32 mouse cellular contexts compared by ENCODE assay signal in the genomic region with DNA sequence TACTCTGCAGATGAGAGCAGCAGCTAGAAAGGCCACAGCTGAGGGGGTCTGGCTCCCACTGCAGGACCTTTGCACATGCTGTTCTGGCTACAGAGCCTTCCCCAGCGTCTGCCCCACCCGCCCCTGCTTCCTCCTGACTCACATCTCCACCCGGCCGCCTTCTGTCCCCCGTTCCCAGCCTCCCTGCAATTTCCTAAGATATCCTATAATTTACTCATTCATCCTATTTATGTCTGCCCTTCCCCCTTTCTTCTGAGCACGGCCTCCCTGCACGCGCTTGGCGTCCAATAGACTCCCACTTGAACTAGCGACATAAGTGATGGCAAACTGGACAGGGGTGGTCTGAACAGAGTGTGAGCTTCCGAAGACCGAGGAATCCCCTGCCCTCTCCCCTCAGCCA. TPM values are rescaled to one million over a fixed set of nuclear protein-coding genes. Genes with fewer than 3 reads are reported as not detected.
DNase-seq lines count a peak whose midpoint lies in the region; ATAC-seq lines count a peak whose summit lies in the region.
"Had no signal": no experiment of that assay in that cellular context is flagged by ENCODE, and none has a peak within 500 bp of the region (broad histone marks: within the 10 kb centered on the region; RNA-seq: fewer than 3 reads in every experiment).

No protein-coding gene starts in this region.

- peaks cover 41% of the 10 kb centered on the region for H3K27me3 ChIP-seq in neural tube, embryonic 13.5 days
- H3K27me3 ChIP-seq in neural tube, embryonic 15.5 days (replicated peaks) = peaks cover 39% of the 10 kb centered on the region

- no peak for DNase-seq in frontal cortex, postnatal 10 days (ENCODE audit: low spot score in 2 of 2)
- DNase-seq in layer of hippocampus, adult 9-11 months = peak; percentile 56
- DNase-seq in layer of hippocampus, adult 11-12 months (ENCODE audit: low spot score) = no peak
- DNase-seq in right cerebral cortex, postnatal 36 days (ENCODE audit: low spot score in 2 of 2) = peak; percentile 58 to 61
- no peak for DNase-seq in embryo, embryonic 9.5 days (ENCODE audit: extremely low spot score)
- DNase-seq: adrenal gland, adult 2 months; cerebellum, adult 2 months; forebrain, postnatal 0 days; gastrocnemius, postnatal 10 days; kidney, adult 9 months; kidney, postnatal 10 days; lung, embryonic 14.5 days; lung, postnatal 14 days; thymus, adult 2 months; thymus, postnatal 36 days had no signal

- H3K4me3 ChIP-seq in neural tube, embryonic 13.5 days = no peak overlapping the region
- H3K4me3 ChIP-seq in neural tube, embryonic 15.5 days (replicated peaks) = no peak overlapping the region
- H3K4me3 ChIP-seq: embryonic facial prominence, embryonic 10.5 days; embryonic facial prominence, embryonic 15.5 days; forebrain, embryonic 12.5 days; heart, embryonic 13.5 days; limb, embryonic 12.5 days; liver, embryonic 15.5 days; midbrain, embryonic 10.5 days; myocyte; neural tube, embryonic 12.5 days had no signal

- 0 out of 2 replicates have a peak overlapping the region, but pooled peaks have one; percentile 3 for H3K9ac ChIP-seq in neural tube, embryonic 13.5 days
- no peak overlapping the region for H3K9ac ChIP-seq in neural tube, embryonic 15.5 days (replicated peaks)
- H3K9ac ChIP-seq: embryonic facial prominence, embryonic 15.5 days; forebrain, embryonic 12.5 days; forebrain, postnatal 0 days; hindbrain, embryonic 14.5 days; limb, embryonic 12.5 days; liver, embryonic 15.5 days; lung, embryonic 14.5 days; neural tube, embryonic 12.5 days had no signal

- 73% methylated on average over 12 of the region's 12 CpGs for WGBS in neural tube, embryonic 13.5 days
- WGBS in neural tube, embryonic 15.5 days = 75% methylated on average over 12 of the region's 12 CpGs

- peak; percentile 36; the same call in 1 of the 2 replicates for ATAC-seq in frontal cortex, adult (ENCODE audit: low TSS enrichment)
- ATAC-seq in neural tube, embryonic 13.5 days (ENCODE audit: low read depth) = no peak
- ATAC-seq in neural tube, embryonic 15.5 days (ENCODE audit: low FRiP score) = no peak
- ATAC-seq: activated CD4-positive, CD25-positive, alpha-beta regulatory T cell, adult 4 months; intestine, postnatal 0 days had no signal

- H3K4me2 ChIP-seq in neural tube, embryonic 13.5 days = no peak overlapping the region
- H3K4me2 ChIP-seq in neural tube, embryonic 15.5 days = no peak overlapping the region
- H3K4me2 ChIP-seq: embryonic facial prominence, embryonic 15.5 days; forebrain, embryonic 12.5 days; heart, embryonic 13.5 days; hindbrain, embryonic 14.5 days; limb, embryonic 12.5 days; liver, embryonic 15.5 days; lung, embryonic 14.5 days; neural tube, embryonic 12.5 days had no signal

- no peak overlapping the region for H3K27ac ChIP-seq in neural tube, embryonic 13.5 days (replicated peaks)
- H3K27ac ChIP-seq in neural tube, embryonic 15.5 days (replicated peaks) = no peak overlapping the region
- H3K27ac ChIP-seq: embryonic facial prominence, embryonic 10.5 days; embryonic facial prominence, embryonic 15.5 days; forebrain, embryonic 12.5 days; heart, embryonic 13.5 days; hindbrain, embryonic 14.5 days; limb, embryonic 12.5 days; liver, embryonic 15.5 days; midbrain, embryonic 10.5 days; neural tube, embryonic 12.5 days had no signal

- H3K4me1 ChIP-seq in neural tube, embryonic 13.5 days (replicated peaks) = peaks cover 13% of the 10 kb centered on the region
- peaks cover 28% of the 10 kb centered on the region for H3K4me1 ChIP-seq in neural tube, embryonic 15.5 days

- H3K9me3 ChIP-seq in neural tube, embryonic 13.5 days = no peaks in the 10 kb centered on the region
- no peaks in the 10 kb centered on the region for H3K9me3 ChIP-seq in neural tube, embryonic 15.5 days (replicated peaks)
- H3K9me3 ChIP-seq: embryonic facial prominence, embryonic 10.5 days; embryonic facial prominence, embryonic 15.5 days; forebrain, embryonic 12.5 days; heart, embryonic 13.5 days; limb, embryonic 12.5 days; liver, embryonic 15.5 days; midbrain, embryonic 10.5 days; neural tube, embryonic 12.5 days had no signal

- H3K36me3 ChIP-seq in neural tube, embryonic 13.5 days = 0 out of 2 replicates have a peak, but pooled peaks cover 7% of the 10 kb centered on the region
- H3K36me3 ChIP-seq in neural tube, embryonic 15.5 days = no peaks in the 10 kb centered on the region
- H3K36me3 ChIP-seq: embryonic facial prominence, embryonic 15.5 days; liver, embryonic 15.5 days had no signal

RNA-seq across cellular contexts. Expression of a gene that starts 1.9 kb away (rescaled TPM):
- polyA plus RNA-seq in neural tube, embryonic 13.5 days (2015; fragmentation: Nextera tagmentation; extraction: Ambion mirVana) = 2.3 and 3.2 TPM in 2 replicates
- 14.6 and 18.6 TPM in 2 replicates for polyA plus RNA-seq in neural tube, embryonic 15.5 days (2015; fragmentation: Nextera tagmentation; extraction: Ambion mirVana)
- polyA plus RNA-seq: activated CD4-positive, CD25-positive, alpha-beta regulatory T cell, adult 4 months; gonadal fat pad, adult 2 months; liver, embryonic 15.5 days had no signal

RNA-seq across cellular contexts. Expression of a gene that starts 9.3 kb away (rescaled TPM):
- polyA plus RNA-seq in neural tube, embryonic 13.5 days (2015; fragmentation: Nextera tagmentation; extraction: Ambion mirVana) = 199 and 218 TPM in 2 replicates
- polyA plus RNA-seq in neural tube, embryonic 15.5 days (2015; fragmentation: Nextera tagmentation; extraction: Ambion mirVana) = 226 and 240 TPM in 2 replicates

RNA-seq across cellular contexts. Expression of a gene that starts 9.3 kb away (rescaled TPM):
- polyA plus RNA-seq in neural tube, embryonic 13.5 days (2015; fragmentation: Nextera tagmentation; extraction: Ambion mirVana) = 62.0 and 66.2 TPM in 2 replicates
- polyA plus RNA-seq in neural tube, embryonic 15.5 days (2015; fragmentation: Nextera tagmentation; extraction: Ambion mirVana) = 78.6 and 84.1 TPM in 2 replicates

RNA-seq across cellular contexts. Expression of a gene that starts 19.3 kb away (rescaled TPM):
- polyA plus RNA-seq in neural tube, embryonic 13.5 days (2015; fragmentation: Nextera tagmentation; extraction: Ambion mirVana) = 1,173 and 1,183 TPM in 2 replicates
- 1,221 and 1,325 TPM in 2 replicates for polyA plus RNA-seq in neural tube, embryonic 15.5 days (2015; fragmentation: Nextera tagmentation; extraction: Ambion mirVana)

RNA-seq across cellular contexts. Expression of a gene that starts 25.9 kb away (rescaled TPM):
- 0.08 and 0.31 TPM in 2 replicates for polyA plus RNA-seq in neural tube, embryonic 13.5 days (2015; fragmentation: Nextera tagmentation; extraction: Ambion mirVana)
- polyA plus RNA-seq in neural tube, embryonic 15.5 days (2015; fragmentation: Nextera tagmentation; extraction: Ambion mirVana) = 0.09 and 0.35 TPM in 2 replicates
- polyA plus RNA-seq: activated CD4-positive, CD25-positive, alpha-beta regulatory T cell, adult 4 months; intestine, postnatal 0 days; liver, embryonic 15.5 days; stomach, embryonic 16.5 days had no signal

Comparison
In these comparisons a context has a peak if more than half of its experiments do, and no peak if none do; other contexts are left out.
1. DNase-seq: peak in layer of hippocampus, adult 9-11 months (single experiment) and right cerebral cortex, postnatal 36 days (2 of 2); none in frontal cortex, postnatal 10 days (0 of 2), layer of hippocampus, adult 11-12 months (single experiment) and embryo, embryonic 9.5 days (single experiment).